Mouse (Mus musculus): ENCODE data around the gene Tns4. TPM values are rescaled to one million over a fixed set of nuclear protein-coding genes. Genes with fewer than 3 reads are reported as not detected.
A peak's percentile ranks its signal among the peaks of the same experiment; 100 is the strongest.

Gene Tns4
- total RNA-seq (2021), result under 1 TPM; 0.13 to 0.20 TPM
- long read RNA-seq, experiment 1, result 0 reads
- long read RNA-seq, experiment 2, result 0 reads

- DNase-seq, result no peak
Measured at GRCm38 (mm10) chr11:99089077-99089601, at the start of gene Tns4. Tns4 (minus strand) TSS chr11:99089306.

GRCm38 (mm10) chr11:99137385-99137784, 48.3 kb upstream of the Tns4 start:
- no peak for DNase-seq

GRCm38 (mm10) chr11:99136961-99137360, 47.9 kb upstream of the Tns4 start:
- DNase-seq, result no peak

GRCm38 (mm10) chr11:99136361-99136760, 47.3 kb upstream of the Tns4 start:
- DNase-seq, result no peak

- DNase-seq, result no peak
Measured at GRCm38 (mm10) chr11:99135047-99135440, 45.9 kb upstream of the Tns4 start.

- DNase-seq, result no peak
Measured at GRCm38 (mm10) chr11:99134266-99135046, 45.4 kb upstream of the Tns4 start.

GRCm38 (mm10) chr11:99133285-99133897, 44.3 kb upstream of the Tns4 start:
- no peak for DNase-seq

GRCm38 (mm10) chr11:99132091-99132730, 43.1 kb upstream of the Tns4 start:
- peak in 1 of 2 experiments; percentile 36 for DNase-seq

GRCm38 (mm10) chr11:99131463-99131840, 42.3 kb upstream of the Tns4 start:
- no peak for DNase-seq

- no peak for DNase-seq
Measured at GRCm38 (mm10) chr11:99130736-99131462, 41.8 kb upstream of the Tns4 start.

- no peak for DNase-seq
Measured at GRCm38 (mm10) chr11:99129287-99129686, 40.2 kb upstream of the Tns4 start.

GRCm38 (mm10) chr11:99127785-99128682, 38.9 kb upstream of the Tns4 start:
- peak in 1 of 2 experiments; percentile 25 for DNase-seq

- DNase-seq, result peak; percentile 35 to 50
Measured at GRCm38 (mm10) chr11:99126482-99127253, 37.6 kb upstream of the Tns4 start.

- DNase-seq, result no peak
Measured at GRCm38 (mm10) chr11:99124635-99125029, 35.5 kb upstream of the Tns4 start.

GRCm38 (mm10) chr11:99123977-99124634, 35.0 kb upstream of the Tns4 start:
- DNase-seq, result peak; percentile 34 to 68

GRCm38 (mm10) chr11:99122703-99123102, 33.6 kb upstream of the Tns4 start:
- no peak for DNase-seq

GRCm38 (mm10) chr11:99121218-99121631, 32.1 kb upstream of the Tns4 start:
- DNase-seq, result no peak

- no peak for DNase-seq
Measured at GRCm38 (mm10) chr11:99120524-99121217, 31.6 kb upstream of the Tns4 start.

GRCm38 (mm10) chr11:99118963-99119362, 29.9 kb upstream of the Tns4 start:
- DNase-seq, result no peak
